Mouse (Mus musculus) testis, adult 2 months (tissue): ENCODE data around the gene Gm20662.

Experiments used
- CTCF ChIP-seq: fragments of 200-500 bp; IDR thresholded peaks from 2 replicates; pipeline ENCODE4 v1.5.1; 2012; ENCODE audit warnings: low read depth, mild to moderate bottlenecking, inconsistent platforms, low read length, moderate library complexity; ENCODE audit not compliant: control insufficient read depth, insufficient read depth, insufficient replicate concordance
- POLR2A ChIP-seq: fragments of 200-500 bp; IDR thresholded peaks from 2 replicates; pipeline ENCODE4 v1.6.1; 2012; ENCODE audit warnings: low read depth, mild to moderate bottlenecking, inconsistent platforms, low read length, moderate library complexity; ENCODE audit not compliant: control insufficient read depth

- no peak for TF ChIP-seq CTCF
- TF ChIP-seq POLR2A = no peak
Observed at GRCm38 (mm10) chr9:107984754-107985055, 11.4 kb upstream of the Gm20662 start.
